Mouse (Mus musculus): Measurements from ENCODE around the gene 2410015M20Rik. TPM values are rescaled to one million over a fixed set of nuclear protein-coding genes. Genes with fewer than 3 reads are reported as not detected.
A peak's percentile ranks its signal among the peaks of the same experiment; 100 is the strongest.

2410015M20Rik gene
- total RNA-seq, 2 experiments from 2014 or later = 135 to 142 TPM

GRCm38 (mm10) chr17:56584257-56585130 is 25.1 kb downstream of the 2410015M20Rik start, which contains the start of the genes Safb2 and Safb:
Safb2 (minus strand) TSS chr17:56584585.
Safb (plus strand) TSS chr17:56584825.
- DNase-seq (ENCODE audit: low spot score in 2 of 2) = peak; percentile 99
- intact Hi-C loops (cut with DNase I) = loop anchor here (2.0 kb wide), 2 partner anchors 24 to 88 kb away; partner anchors contain the start of genes 2410015M20Rik and Ranbp3

GRCm38 (mm10) chr17:56583611-56584256 is 25.8 kb downstream of the 2410015M20Rik start:
- intact Hi-C loops (cut with DNase I) = loop anchor here (2.0 kb wide), 2 partner anchors 25 to 89 kb away; partner anchors contain the start of genes 2410015M20Rik and Ranbp3

GRCm38 (mm10) chr17:56583071-56583470 is 26.5 kb downstream of the 2410015M20Rik start:
- no peak for DNase-seq (ENCODE audit: low spot score in 2 of 2)
- intact Hi-C loops (cut with DNase I) = no loop called here

More at GRCm38 (mm10) chr17:56583611-56584256, 25.8 kb downstream of the 2410015M20Rik start:
- peak in 1 of 2 experiments; percentile 29 for DNase-seq (ENCODE audit: low spot score in 2 of 2)

- intact Hi-C loops (cut with DNase I) = no loop called here
- DNase-seq (ENCODE audit: low spot score in 2 of 2) = no peak
Measured at GRCm38 (mm10) chr17:56572939-56573338, 36.6 kb downstream of the 2410015M20Rik start.

- intact Hi-C loops (cut with DNase I) = no loop called here
- DNase-seq (ENCODE audit: low spot score in 2 of 2) = no peak
Measured at GRCm38 (mm10) chr17:56572154-56572553, 37.4 kb downstream of the 2410015M20Rik start.

GRCm38 (mm10) chr17:56570287-56570686 is 39.3 kb downstream of the 2410015M20Rik start:
- no peak for DNase-seq (ENCODE audit: low spot score in 2 of 2)
- intact Hi-C loops (cut with DNase I) = no loop called here

- DNase-seq (ENCODE audit: low spot score in 2 of 2) = no peak
- intact Hi-C loops (cut with DNase I) = no loop called here
Measured at GRCm38 (mm10) chr17:56567370-56567769, 42.2 kb downstream of the 2410015M20Rik start.

GRCm38 (mm10) chr17:56566918-56567317 is 42.7 kb downstream of the 2410015M20Rik start:
- intact Hi-C loops (cut with DNase I) = no loop called here

GRCm38 (mm10) chr17:56566293-56566692 is 43.3 kb downstream of the 2410015M20Rik start:
- DNase-seq (ENCODE audit: low spot score in 2 of 2) = no peak
- intact Hi-C loops (cut with DNase I) = no loop called here

More at GRCm38 (mm10) chr17:56566918-56567317, 42.7 kb downstream of the 2410015M20Rik start:
- no peak for DNase-seq (ENCODE audit: low spot score in 2 of 2)

GRCm38 (mm10) chr17:56561866-56562265 is 47.7 kb downstream of the 2410015M20Rik start:
- DNase-seq (ENCODE audit: low spot score in 2 of 2) = no peak

GRCm38 (mm10) chr17:56560131-56560530 is 49.4 kb downstream of the 2410015M20Rik start:
- no peak for DNase-seq (ENCODE audit: low spot score in 2 of 2)
- intact Hi-C loops (cut with DNase I) = no loop called here

More at GRCm38 (mm10) chr17:56561866-56562265, 47.7 kb downstream of the 2410015M20Rik start:
- intact Hi-C loops (cut with DNase I) = no loop called here

GRCm38 (mm10) chr17:56559386-56559785 is 50.2 kb downstream of the 2410015M20Rik start:
- intact Hi-C loops (cut with DNase I) = loop anchor here (2.0 kb wide), 1 partner anchor 203 kb away; no protein-coding TSS in a partner anchor

GRCm38 (mm10) chr17:56558448-56558847 is 51.1 kb downstream of the 2410015M20Rik start:
- peak; percentile 70 to 72 for DNase-seq (ENCODE audit: low spot score in 2 of 2)
- intact Hi-C loops (cut with DNase I) = loop anchor here (2.0 kb wide), 1 partner anchor 202 kb away; no protein-coding TSS in a partner anchor

More at GRCm38 (mm10) chr17:56559386-56559785, 50.2 kb downstream of the 2410015M20Rik start:
- DNase-seq (ENCODE audit: low spot score in 2 of 2) = no peak

Other genes with a start within 250 kb of the 2410015M20Rik start
- gene Ptprs, start 133.3 kb downstream of the 2410015M20Rik start, total RNA-seq (2021) = 100 to 1,000 TPM; 621 to 622 TPM
- not detected for gene Znrf4, start 97.3 kb downstream of the 2410015M20Rik start, total RNA-seq (2021)
- gene Gm20219, start 55.4 kb downstream of the 2410015M20Rik start, total RNA-seq (2021) = 1 to 10 TPM; 1.7 to 1.9 TPM
- gene Safb2, start 25.2 kb downstream of the 2410015M20Rik start, total RNA-seq (2021) = 100 to 1,000 TPM in 1 of 2 experiments, 10 to 100 TPM in 1; 87.2 to 110 TPM
- 100 to 1,000 TPM; 128 to 147 TPM for gene Safb, start 24.9 kb downstream of the 2410015M20Rik start, total RNA-seq (2021)
- 100 to 1,000 TPM; 334 to 355 TPM for gene Rpl36, start 3.6 kb upstream of the 2410015M20Rik start, total RNA-seq (2021)
- 10 to 100 TPM; 63.0 to 63.1 TPM for gene Lonp1, start 17.1 kb upstream of the 2410015M20Rik start, total RNA-seq (2021)
- gene Catsperd, start 18.4 kb upstream of the 2410015M20Rik start, total RNA-seq (2021) = under 1 TPM; 0.73 TPM
- 10 to 100 TPM; 88.4 to 91.3 TPM for gene Ranbp3, start 63.5 kb upstream of the 2410015M20Rik start, total RNA-seq (2021)
- 100 to 1,000 TPM; 227 to 237 TPM for gene Ndufa11, start 108.0 kb upstream of the 2410015M20Rik start, total RNA-seq (2021)
- gene Vmac, start 108.3 kb upstream of the 2410015M20Rik start, total RNA-seq (2021) = 10 to 100 TPM; 11.0 to 12.3 TPM
- gene Nrtn, start 147.8 kb upstream of the 2410015M20Rik start, total RNA-seq (2021) = 1 to 10 TPM; 3.8 to 4.1 TPM
- gene Dus3l, start 155.0 kb upstream of the 2410015M20Rik start, total RNA-seq (2021) = 10 to 100 TPM; 64.1 to 64.6 TPM
- gene Prr22, start 160.5 kb upstream of the 2410015M20Rik start, total RNA-seq (2021) = 1 to 10 TPM; 1.1 to 1.2 TPM
- 1 to 10 TPM; 2.1 to 3.9 TPM for gene Rfx2, start 221.2 kb upstream of the 2410015M20Rik start, total RNA-seq (2021)

All from left cerebral cortex, postnatal 25 days (tissue).